Mouse (Mus musculus) testis, adult 2 months (tissue): Measurements from ENCODE around the gene Arfgef2. TPM values are rescaled to one million over a fixed set of nuclear protein-coding genes. Genes with fewer than 3 reads are reported as not detected.

ENCODE experiments used
- H3K27ac ChIP-seq: fragments of 200-500 bp; 2 replicates; pipeline ENCODE4 v1.5.1; 2012; ENCODE audit warnings: low read depth, low read length; ENCODE audit not compliant: control insufficient read depth, insufficient read depth
- H3K27me3 ChIP-seq: fragments of 200-500 bp; 2 replicates; pipeline ENCODE4 v1.6.1; 2012; ENCODE audit warnings: mild to moderate bottlenecking, low read length, moderate library complexity; ENCODE audit not compliant: control insufficient read depth, insufficient read depth
- H3K36me3 ChIP-seq: fragments of 200-500 bp; 2 replicates; pipeline ENCODE4 v1.6.1; 2012; ENCODE audit warnings: mild to moderate bottlenecking, low read length; ENCODE audit not compliant: control insufficient read depth, insufficient read depth
- H3K4me1 ChIP-seq: fragments of 200-500 bp; 2 replicates; pipeline ENCODE4 v1.6.1; 2012; ENCODE audit warnings: low read length; ENCODE audit not compliant: control insufficient read depth, insufficient read depth
- H3K4me3 ChIP-seq: fragments of 200-500 bp; 2 replicates; pipeline ENCODE4 v1.5.1; 2012; ENCODE audit warnings: low read depth, mild to moderate bottlenecking, low read length, moderate library complexity, mixed read lengths; ENCODE audit not compliant: control insufficient read depth
- CTCF ChIP-seq: fragments of 200-500 bp; IDR thresholded peaks from 2 replicates; pipeline ENCODE4 v1.5.1; 2012; ENCODE audit warnings: low read depth, mild to moderate bottlenecking, inconsistent platforms, low read length, moderate library complexity; ENCODE audit not compliant: control insufficient read depth, insufficient read depth, insufficient replicate concordance
- POLR2A ChIP-seq: fragments of 200-500 bp; IDR thresholded peaks from 2 replicates; pipeline ENCODE4 v1.6.1; 2012; ENCODE audit warnings: low read depth, mild to moderate bottlenecking, inconsistent platforms, low read length, moderate library complexity; ENCODE audit not compliant: control insufficient read depth
- polyA plus RNA-seq: library from polyadenylated mRNA; depleted of rRNA; stranded (reverse); fragments of >200 nt; gene quantifications from 2 replicates; pipeline ENCODE4 v1.2.3, GENCODE M21; 2012

The Arfgef2 gene
- polyA plus RNA-seq, 1 experiment, result 19.1 TPM

GRCm38 (mm10) chr2:166859214-166859613 is 53.8 kb downstream of the Arfgef2 start:
- TF ChIP-seq CTCF (no peak), POLR2A (no peak)
- peaks cover 3% of the 10 kb centered on the region for H3K36me3 ChIP-seq
- no peak overlapping the region for H3K27ac ChIP-seq
- H3K4me3 ChIP-seq, result no peak overlapping the region
- no peaks in the 10 kb centered on the region for H3K27me3 ChIP-seq
- H3K4me1 ChIP-seq, result no peaks in the 10 kb centered on the region

GRCm38 (mm10) chr2:166862505-166862904 is 57.1 kb downstream of the Arfgef2 start:
- TF ChIP-seq POLR2A, result no peak
- no peak for TF ChIP-seq CTCF
- H3K36me3 ChIP-seq, result peaks cover 11% of the 10 kb centered on the region
- H3K4me3 ChIP-seq, result no peak overlapping the region
- no peak overlapping the region for H3K27ac ChIP-seq
- H3K4me1 ChIP-seq, result no peaks in the 10 kb centered on the region
- no peaks in the 10 kb centered on the region for H3K27me3 ChIP-seq

- peaks cover 12% of the 10 kb centered on the region for H3K36me3 ChIP-seq
Observed at GRCm38 (mm10) chr2:166865476-166865875, 60.1 kb downstream of the Arfgef2 start.

DNA sequence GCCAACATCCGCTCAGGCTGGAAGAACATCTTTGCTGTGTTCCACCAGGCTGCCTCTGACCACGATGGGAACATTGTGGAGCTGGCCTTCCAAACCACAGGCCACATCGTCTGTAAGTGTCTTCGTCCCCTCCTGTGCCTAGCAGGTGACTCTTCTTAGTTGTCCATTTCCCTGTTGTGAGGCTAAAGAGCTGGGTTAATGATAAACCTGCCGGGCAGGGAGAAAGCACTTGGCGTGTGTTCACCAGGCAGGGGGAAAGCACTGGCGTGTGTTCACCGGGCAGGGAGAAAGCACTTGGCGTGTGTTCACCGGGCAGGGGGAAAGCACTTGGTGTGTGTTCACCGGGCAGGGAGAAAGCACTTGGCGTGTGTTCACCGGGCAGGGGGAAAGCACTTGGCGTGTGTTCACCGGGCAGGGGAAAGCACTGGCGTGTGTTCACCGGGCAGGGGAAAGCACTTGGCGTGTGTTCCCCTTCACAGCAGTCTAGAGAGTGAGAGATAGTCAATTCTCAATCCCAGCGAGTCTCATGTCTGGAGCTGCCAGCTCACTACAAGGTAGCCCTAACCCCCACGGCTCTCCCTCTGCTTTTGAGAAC is 65.0 kb downstream of the Arfgef2 start:
- H3K36me3 ChIP-seq, result peaks cover 16% of the 10 kb centered on the region

More at GRCm38 (mm10) chr2:166865476-166865875, 60.1 kb downstream of the Arfgef2 start:
- Histone ChIP-seq H3K4me3 (no peak overlapping the region), H3K27me3 (no peaks in the 10 kb centered on the region), H3K4me1 (no peaks in the 10 kb centered on the region), H3K27ac (no peak overlapping the region)
- no peak for TF ChIP-seq POLR2A
- no peak for TF ChIP-seq CTCF

DNA sequence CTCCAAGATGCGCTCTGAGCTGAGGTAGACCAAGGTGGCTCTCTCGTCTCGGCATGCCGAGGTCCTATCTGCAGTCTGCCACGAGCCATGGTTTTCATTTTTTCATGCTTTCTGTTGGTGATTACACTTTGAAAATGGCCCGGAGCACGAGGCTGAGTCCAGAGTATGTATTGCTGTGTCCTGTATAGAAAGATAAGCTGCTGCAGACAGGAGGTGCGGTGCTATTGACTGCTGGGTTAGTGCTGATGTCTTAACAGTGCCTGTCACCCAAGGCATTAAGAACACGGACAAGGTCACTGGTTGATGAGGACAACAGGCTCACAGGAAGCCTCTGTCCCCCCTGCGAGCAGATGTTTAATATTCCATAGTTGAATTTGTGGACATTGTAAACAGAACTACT is 65.5 kb downstream of the Arfgef2 start:
- H3K4me1 ChIP-seq, result no peaks in the 10 kb centered on the region
- peaks cover 12% of the 10 kb centered on the region for H3K36me3 ChIP-seq
- TF ChIP-seq CTCF (no peak), POLR2A (no peak)
- no peaks in the 10 kb centered on the region for H3K27me3 ChIP-seq
- H3K27ac ChIP-seq, result no peak overlapping the region
- H3K4me3 ChIP-seq, result no peak overlapping the region

More for the DNA sequence above, 65.0 kb downstream of the Arfgef2 start:
- TF ChIP-seq CTCF (no peak), POLR2A (no peak)
- H3K27ac ChIP-seq, result no peak overlapping the region
- H3K27me3 ChIP-seq, result no peaks in the 10 kb centered on the region
- H3K4me1 ChIP-seq, result no peaks in the 10 kb centered on the region
- no peak overlapping the region for H3K4me3 ChIP-seq

DNA sequence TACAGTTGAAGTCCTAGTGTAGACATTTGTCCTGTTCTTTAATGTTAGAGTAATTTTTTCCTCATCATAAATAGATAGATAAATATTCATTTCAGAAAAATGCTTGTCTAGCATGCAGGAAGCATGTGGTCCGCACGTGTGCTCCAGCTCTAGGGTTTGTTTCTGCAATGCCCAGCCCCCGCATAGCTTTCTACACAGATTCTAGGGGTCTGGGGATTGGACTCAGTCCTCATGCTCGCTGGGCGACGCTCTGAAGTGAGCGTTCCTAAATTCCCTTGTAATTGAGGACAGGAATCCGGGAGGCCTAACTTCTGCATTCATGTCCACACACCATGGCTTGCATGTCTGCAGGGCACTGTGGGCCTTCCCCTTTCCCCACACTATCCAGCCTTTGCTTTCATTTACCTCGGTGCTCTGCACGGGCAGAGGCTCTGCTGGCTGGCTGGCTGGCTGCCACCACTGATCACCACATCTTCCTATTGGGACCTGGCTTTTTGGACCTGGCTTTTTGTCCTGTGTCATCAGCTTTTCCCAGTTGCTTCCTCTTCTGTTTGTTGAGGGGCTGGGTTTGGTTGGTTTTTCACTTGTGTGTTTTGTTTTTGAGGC is 69.4 kb downstream of the Arfgef2 start:
- H3K4me3 ChIP-seq, result no peak overlapping the region
- H3K27me3 ChIP-seq, result no peaks in the 10 kb centered on the region
- no peak for TF ChIP-seq CTCF
- no peak for TF ChIP-seq POLR2A
- H3K27ac ChIP-seq, result no peak overlapping the region
- peaks cover 9% of the 10 kb centered on the region for H3K36me3 ChIP-seq
- no peaks in the 10 kb centered on the region for H3K4me1 ChIP-seq

GRCm38 (mm10) chr2:166875561-166875960 is 70.2 kb downstream of the Arfgef2 start:
- Histone ChIP-seq H3K4me1 (no peaks in the 10 kb centered on the region), H3K4me3 (no peak overlapping the region), H3K27me3 (no peaks in the 10 kb centered on the region), H3K27ac (no peak overlapping the region), H3K36me3 (peaks cover 9% of the 10 kb centered on the region)
- no peak for TF ChIP-seq CTCF
- no peak for TF ChIP-seq POLR2A
